Mouse (Mus musculus) forebrain, embryonic 16.5 days (tissue): ENCODE results near the gene Ints2. TPM values are rescaled to one million over a fixed set of nuclear protein-coding genes. Genes with fewer than 3 reads are reported as not detected.
A peak's percentile ranks its signal among the peaks of the same experiment; 100 is the strongest.

Experiments
- ATAC-seq: fragments of 200-750 bp; cut with Nextera tagmentation; 2 replicates; pipeline ENCODE4 v1.8.0; 2017; ENCODE audit warnings: mild to moderate bottlenecking, moderate library complexity
- H3K27ac ChIP-seq: fragments of 300-500 bp; sonication (generic); 2 replicates; pipeline ENCODE4 v1.5.1; 2014; ENCODE audit warnings: low read length, control low read depth
- H3K27me3 ChIP-seq: fragments of 300-500 bp; sonication (generic); replicated peaks from 2 replicates; pipeline ENCODE4 v1.6.1; 2014; ENCODE audit warnings: low read length; ENCODE audit not compliant: control insufficient read depth, insufficient read depth
- H3K36me3 ChIP-seq: fragments of 300-500 bp; sonication (generic); 2 replicates; pipeline ENCODE4 v1.6.1; 2014; ENCODE audit not compliant: control insufficient read depth, insufficient read depth
- H3K4me1 ChIP-seq: fragments of 300-500 bp; sonication (generic); replicated peaks from 2 replicates; pipeline ENCODE4 v1.6.1; 2014; ENCODE audit warnings: low read length; ENCODE audit not compliant: control insufficient read depth, insufficient read depth
- H3K4me2 ChIP-seq: fragments of 300-500 bp; sonication (generic); 2 replicates; pipeline ENCODE4 v1.6.1; 2014; ENCODE audit warnings: mild to moderate bottlenecking, low read length, control low read depth
- H3K4me3 ChIP-seq: fragments of 300-500 bp; sonication (generic); replicated peaks from 2 replicates; pipeline ENCODE4 v1.5.1; 2014; ENCODE audit warnings: mild to moderate bottlenecking, low read length, control low read depth
- H3K9ac ChIP-seq: fragments of 300-500 bp; sonication (generic); replicated peaks from 2 replicates; pipeline ENCODE4 v1.6.1; 2014; ENCODE audit warnings: low read depth, low read length, control low read depth
- H3K9me3 ChIP-seq: fragments of 300-500 bp; sonication (generic); 2 replicates; pipeline ENCODE4 v1.6.1; 2016; ENCODE audit warnings: low read length; ENCODE audit not compliant: control insufficient read depth
- WGBS: fragments of 180-500 bp; shearing (Covaris S2); extraction: QIAGEN DNeasy Blood & Tissue Kit; methylation state at CpG from one replicate; pipeline ENCODE4 v1.1.7; 2014; 5-methylcytosine and 5-hydroxymethylcytosine counted together
- polyA plus RNA-seq: library from polyadenylated mRNA; unstranded; fragments of >200 nt; fragmentation: Nextera tagmentation; extraction: Ambion mirVana; gene quantifications from 2 replicates; pipeline ENCODE4 v1.2.1, GENCODE M21; 2015

Ints2 gene
- polyA plus RNA-seq, 1 experiment from 2014 or later: 31.0 TPM

DNA sequence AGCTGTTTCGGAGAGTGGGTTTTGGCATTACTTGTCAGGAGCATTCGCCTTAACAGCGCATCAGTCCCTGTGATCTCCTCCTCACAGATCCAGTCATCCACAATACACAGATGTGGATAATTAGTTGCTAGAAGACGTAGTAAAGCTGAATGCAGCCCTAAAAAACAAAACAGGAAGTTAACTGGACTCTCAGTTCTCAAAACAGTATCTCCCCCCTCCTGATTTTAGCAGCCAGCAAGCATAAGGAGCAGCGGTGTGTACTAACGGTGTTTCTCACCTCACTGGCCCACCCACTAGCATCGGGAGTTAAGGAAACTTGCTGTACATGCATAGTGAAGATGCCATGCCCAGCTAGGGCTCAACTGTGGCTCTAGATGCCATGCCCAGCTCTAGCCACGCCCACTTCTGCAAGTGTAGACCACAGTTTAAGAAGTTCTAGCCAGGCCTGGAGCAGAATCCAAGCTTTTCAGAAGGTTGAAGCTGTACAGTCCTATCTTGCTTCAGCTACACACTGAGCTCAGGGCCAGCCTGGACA is 30.7 kb downstream of the Ints2 start:
- H3K4me3 ChIP-seq: no peak overlapping the region
- 82% methylated on average over 8 of the region's 8 CpGs for WGBS
- no peaks in the 10 kb centered on the region for H3K4me1 ChIP-seq
- no peaks in the 10 kb centered on the region for H3K27me3 ChIP-seq
- no peak overlapping the region for H3K27ac ChIP-seq
- H3K36me3 ChIP-seq: peaks cover 33% of the 10 kb centered on the region
- no peak for ATAC-seq
- H3K9me3 ChIP-seq: no peaks in the 10 kb centered on the region
- H3K9ac ChIP-seq: no peak overlapping the region
- no peak overlapping the region for H3K4me2 ChIP-seq

DNA sequence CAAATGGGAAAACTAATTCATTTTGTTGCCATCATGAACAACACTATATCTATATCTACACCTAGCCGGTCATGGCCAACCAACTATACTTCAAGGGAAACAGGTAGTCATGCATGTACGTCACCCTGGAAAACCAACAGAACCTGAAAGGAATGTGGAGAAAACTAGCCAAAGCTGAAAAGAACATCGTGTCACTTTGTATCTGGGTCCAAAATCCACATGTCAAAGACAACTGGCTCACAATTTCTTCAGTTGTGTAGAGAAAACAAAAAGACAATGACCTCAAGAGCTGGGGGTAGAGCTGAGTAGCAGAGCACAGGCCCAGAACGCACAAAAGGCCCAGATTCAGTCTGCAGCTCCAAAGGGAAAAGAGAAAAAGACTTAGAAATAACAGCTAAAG is 31.6 kb downstream of the Ints2 start:
- H3K27me3 ChIP-seq: no peaks in the 10 kb centered on the region
- no peak overlapping the region for H3K27ac ChIP-seq
- peaks cover 30% of the 10 kb centered on the region for H3K36me3 ChIP-seq
- H3K4me3 ChIP-seq: no peak overlapping the region
- no peak overlapping the region for H3K9ac ChIP-seq
- no peak overlapping the region for H3K4me2 ChIP-seq
- no peaks in the 10 kb centered on the region for H3K9me3 ChIP-seq
- 86% methylated on average over 4 of the region's 4 CpGs for WGBS
- no peak for ATAC-seq
- no peaks in the 10 kb centered on the region for H3K4me1 ChIP-seq

DNA sequence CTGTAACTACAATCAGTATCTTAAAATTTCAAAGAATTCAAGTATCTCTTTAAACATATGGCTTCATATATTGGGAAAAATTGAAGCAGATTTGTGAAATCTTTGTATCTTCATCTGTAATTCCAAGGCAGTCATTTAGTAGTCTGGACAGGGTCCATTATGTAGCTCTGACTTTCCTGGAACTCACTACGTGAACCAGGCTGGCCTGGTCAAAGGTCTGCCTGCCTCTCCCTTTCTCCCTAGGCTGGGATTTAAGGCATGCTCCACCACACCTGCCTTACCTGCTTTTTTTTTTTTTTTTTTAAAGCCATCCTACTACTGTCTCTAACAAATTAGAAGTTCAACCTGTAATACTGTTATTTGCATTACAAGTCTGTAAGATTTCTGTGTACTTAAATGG is 45.6 kb downstream of the Ints2 start:
- no peak for ATAC-seq
- 81% methylated on average over 1 of the region's 1 CpGs for WGBS
- Histone ChIP-seq H3K4me2 (no peak overlapping the region), H3K27me3 (no peaks in the 10 kb centered on the region), H3K4me1 (no peaks in the 10 kb centered on the region), H3K9ac (no peak overlapping the region), H3K36me3 (peaks cover 29% of the 10 kb centered on the region), H3K9me3 (no peaks in the 10 kb centered on the region), H3K27ac (no peak overlapping the region), H3K4me3 (no peak overlapping the region)

DNA sequence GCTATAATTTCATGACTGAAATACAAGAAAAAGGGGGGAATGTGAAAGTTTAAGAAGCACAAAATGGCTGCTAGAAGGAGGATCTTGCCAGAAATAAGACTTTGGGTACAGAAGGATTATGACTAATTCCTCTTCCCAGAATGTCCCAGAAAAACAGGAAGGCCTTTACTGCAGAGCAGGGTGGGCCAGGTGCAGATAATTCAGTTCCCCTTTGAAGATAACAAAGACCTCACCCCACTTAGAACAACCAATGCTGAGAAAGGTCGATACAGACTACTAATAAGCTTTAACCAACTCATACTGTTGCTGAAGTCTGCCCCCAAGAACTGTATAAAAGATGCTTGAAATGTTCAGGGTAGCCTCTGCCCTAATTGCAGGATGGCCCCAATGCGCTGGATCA is 48.3 kb downstream of the Ints2 start:
- no peak for ATAC-seq
- no peak overlapping the region for H3K27ac ChIP-seq
- H3K4me2 ChIP-seq: no peak overlapping the region
- H3K36me3 ChIP-seq: peaks cover 47% of the 10 kb centered on the region
- H3K4me1 ChIP-seq: no peaks in the 10 kb centered on the region
- H3K9me3 ChIP-seq: no peaks in the 10 kb centered on the region; the same call in none of the 2 replicates
- no peaks in the 10 kb centered on the region for H3K27me3 ChIP-seq
- H3K4me3 ChIP-seq: no peak overlapping the region
- WGBS: 94% methylated on average over 2 of the region's 2 CpGs
- H3K9ac ChIP-seq: no peak overlapping the region

DNA sequence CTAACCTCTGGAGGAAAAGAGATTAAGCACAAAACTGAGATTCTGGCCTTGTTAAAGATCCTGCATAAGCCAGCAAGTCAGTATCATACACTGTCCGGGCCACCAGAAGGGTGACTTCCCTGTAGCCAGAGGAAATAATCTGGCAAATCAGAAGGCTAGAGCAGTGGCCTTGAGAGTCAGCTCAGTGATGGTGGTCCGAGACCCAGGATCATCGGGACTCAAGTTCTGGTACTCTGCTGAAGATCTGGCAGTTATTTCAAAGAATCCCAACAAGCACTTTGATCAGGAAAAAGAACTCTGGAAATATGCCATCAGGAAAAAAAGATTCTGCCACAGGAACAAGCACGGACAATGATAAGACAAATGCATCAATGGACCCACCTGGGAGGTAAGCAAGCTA is 51.5 kb downstream of the Ints2 start:
- 99% methylated on average over 4 of the region's 4 CpGs for WGBS
- ATAC-seq: no peak
- Histone ChIP-seq H3K9ac (no peak overlapping the region), H3K4me2 (no peak overlapping the region), H3K4me3 (no peak overlapping the region), H3K4me1 (peaks cover 11% of the 10 kb centered on the region), H3K27ac (no peak overlapping the region), H3K9me3 (peaks cover 5% of the 10 kb centered on the region), H3K27me3 (no peaks in the 10 kb centered on the region), H3K36me3 (peaks cover 47% of the 10 kb centered on the region)

DNA sequence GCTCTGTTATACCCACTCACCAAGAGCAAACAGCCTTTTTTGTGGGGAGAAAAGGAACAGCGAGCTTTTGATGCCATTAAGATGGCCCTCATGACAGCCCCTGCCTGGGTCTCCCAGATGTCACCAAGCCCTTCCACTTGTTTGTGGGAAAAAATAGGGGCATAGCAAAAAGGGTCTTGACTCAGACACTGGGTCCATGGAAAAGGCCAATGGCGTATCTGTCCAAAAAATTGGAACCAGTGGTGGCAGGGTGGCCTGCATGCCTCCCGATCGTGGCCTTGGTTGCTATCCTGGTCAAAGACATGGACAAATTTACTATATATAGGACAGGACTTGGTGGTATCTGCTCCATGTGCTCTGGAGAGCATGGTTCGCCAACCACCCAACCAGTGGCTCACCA is 52.3 kb downstream of the Ints2 start:
- Histone ChIP-seq H3K36me3 (peaks cover 47% of the 10 kb centered on the region), H3K9me3 (peaks cover 5% of the 10 kb centered on the region), H3K27ac (no peak overlapping the region), H3K27me3 (no peaks in the 10 kb centered on the region), H3K4me2 (no peak overlapping the region), H3K4me1 (peaks cover 11% of the 10 kb centered on the region), H3K9ac (no peak overlapping the region), H3K4me3 (no peak overlapping the region)
- no peak for ATAC-seq
- 95% methylated on average over 5 of the region's 5 CpGs for WGBS

DNA sequence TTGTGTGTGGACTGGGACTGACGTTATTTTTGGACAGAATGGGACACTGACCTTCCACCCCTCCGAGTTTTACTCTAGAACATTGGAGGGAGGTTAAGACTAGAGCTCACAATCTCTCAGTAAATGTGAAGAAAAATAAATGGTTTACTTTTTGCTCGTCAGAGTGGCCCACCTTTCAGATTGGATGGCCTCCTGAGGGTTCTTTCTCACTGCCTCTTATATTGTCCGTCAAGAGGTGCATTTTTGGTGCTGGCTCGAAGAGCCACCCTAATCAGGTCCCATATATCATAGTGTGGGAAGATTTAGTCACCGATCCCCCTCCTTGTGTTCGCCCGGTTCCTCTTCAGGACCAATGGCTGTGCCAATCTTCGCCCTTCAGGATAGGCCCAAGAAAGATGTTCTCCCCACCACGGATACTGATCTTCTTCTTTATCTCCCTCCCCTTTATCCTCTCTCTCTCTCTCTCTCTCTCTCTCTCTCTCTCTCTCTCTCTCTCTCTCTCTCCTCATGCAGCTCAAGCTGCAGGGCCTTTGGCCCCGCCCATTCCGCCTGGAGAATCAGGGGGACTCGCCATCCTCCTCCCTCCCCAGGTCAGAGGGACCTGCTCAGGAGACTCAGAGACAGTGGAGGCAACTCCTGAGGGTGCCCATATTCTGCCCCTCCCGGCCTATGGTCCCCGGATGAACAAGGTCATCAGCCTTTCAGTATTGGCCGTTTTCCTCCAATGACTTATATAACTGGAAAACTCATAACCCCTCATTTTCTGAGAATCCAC is 55.3 kb downstream of the Ints2 start:
- peaks cover 5% of the 10 kb centered on the region for H3K9me3 ChIP-seq
- H3K36me3 ChIP-seq: peaks cover 36% of the 10 kb centered on the region
- H3K4me2 ChIP-seq: peak overlapping the region; percentile 80
- H3K4me3 ChIP-seq: peak overlapping the region; percentile 70
- H3K27ac ChIP-seq: peak overlapping the region; percentile 77; the same call in 1 of the 2 replicates
- no peak for ATAC-seq
- peak overlapping the region; percentile 72 for H3K9ac ChIP-seq
- 47% methylated on average over 16 of the region's 16 CpGs for WGBS
- peaks cover 11% of the 10 kb centered on the region for H3K4me1 ChIP-seq
- H3K27me3 ChIP-seq: no peaks in the 10 kb centered on the region

DNA sequence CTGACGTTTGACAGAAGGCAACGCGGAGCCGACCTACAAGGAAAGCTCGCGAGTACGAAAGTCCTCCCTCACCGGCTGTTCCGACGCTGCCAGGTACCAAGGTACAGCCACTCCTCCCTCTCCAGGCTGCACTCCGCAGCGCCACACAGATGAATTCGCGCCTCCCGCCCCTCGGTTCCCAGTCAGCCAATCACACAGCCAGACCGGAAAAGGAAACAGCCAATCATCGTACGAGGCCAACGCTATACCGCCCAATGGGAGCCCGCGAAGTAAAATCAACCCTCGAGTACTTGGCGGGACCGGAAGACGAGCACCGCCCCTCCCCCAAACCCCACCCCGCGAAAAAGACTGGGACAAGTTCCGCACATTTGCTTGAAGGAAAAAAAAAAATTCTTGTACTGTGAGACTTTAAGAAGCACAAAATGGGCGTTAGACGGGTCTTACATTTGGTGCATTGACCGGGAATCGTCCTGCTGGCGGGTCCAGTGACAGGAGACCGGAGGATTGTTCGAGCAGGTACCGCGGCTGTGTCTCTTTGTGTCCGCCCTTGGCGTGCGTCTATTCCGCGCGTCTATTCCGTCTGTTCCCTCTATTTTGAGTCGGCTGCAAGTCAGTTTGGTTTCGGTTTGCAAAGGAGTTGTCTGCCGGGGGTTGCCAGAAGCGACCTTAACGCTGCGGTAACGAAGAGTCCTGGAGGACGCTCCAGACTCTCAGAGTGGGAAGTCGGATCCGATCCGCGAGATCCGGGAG is 56.2 kb downstream of the Ints2 start, which contains the start of gene Brip1:
Gene Brip1 (minus strand): TSS at position 157 of the 750 bp plus-strand sequence.
- peak within 1 kb of the TSS; percentile 77 for H3K27ac ChIP-seq
- peak within 1 kb of the TSS; percentile 70 for H3K4me3 ChIP-seq
- peaks cover 5% of the 10 kb centered on the region for H3K9me3 ChIP-seq
- H3K4me2 ChIP-seq: peak within 1 kb of the TSS; percentile 80
- peaks cover 11% of the 10 kb centered on the region for H3K4me1 ChIP-seq
- under 1% methylated on average over 60 of the region's 60 CpGs for WGBS
- H3K9ac ChIP-seq: peak within 1 kb of the TSS; percentile 72
- no peaks in the 10 kb centered on the region for H3K27me3 ChIP-seq
- peak; percentile 100 for ATAC-seq
- peaks cover 27% of the 10 kb centered on the region for H3K36me3 ChIP-seq

DNA sequence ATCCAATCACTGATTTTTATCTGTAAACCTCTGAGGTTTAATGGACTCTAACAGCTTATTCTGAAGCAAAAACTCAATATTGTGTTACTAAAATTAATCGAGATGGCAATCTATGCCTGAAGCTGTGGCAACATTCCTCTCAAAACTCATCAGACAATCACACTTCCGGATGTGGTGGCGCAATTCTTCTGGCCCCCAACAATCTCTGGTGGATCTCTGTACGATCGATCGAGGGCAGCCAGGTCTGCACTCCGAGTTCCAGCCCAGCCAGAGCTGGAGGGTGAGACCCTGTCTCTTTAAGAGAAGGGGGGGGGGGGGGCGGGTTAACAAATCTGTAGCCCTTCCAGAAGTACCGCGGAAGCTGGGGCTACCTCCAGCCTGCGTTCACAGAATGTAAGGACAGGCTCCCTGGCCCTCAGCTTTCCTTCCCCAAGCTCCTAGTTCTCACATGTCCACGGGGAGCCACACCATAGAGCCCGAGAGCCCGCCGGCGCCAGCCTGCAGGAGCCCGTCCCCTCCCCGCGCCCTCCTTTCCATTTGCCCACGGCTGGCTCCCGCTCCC is 56.8 kb downstream of the Ints2 start:
- 2% methylated on average over 21 of the region's 21 CpGs for WGBS
- H3K9ac ChIP-seq: peak overlapping the region; percentile 47
- no peaks in the 10 kb centered on the region for H3K27me3 ChIP-seq
- H3K9me3 ChIP-seq: peaks cover 5% of the 10 kb centered on the region
- H3K4me3 ChIP-seq: peak overlapping the region; percentile 70
- H3K36me3 ChIP-seq: peaks cover 20% of the 10 kb centered on the region
- H3K27ac ChIP-seq: no peak overlapping the region
- ATAC-seq: peak; percentile 71
- H3K4me1 ChIP-seq: peaks cover 11% of the 10 kb centered on the region
- H3K4me2 ChIP-seq: peak overlapping the region; percentile 57
